Mouse (Mus musculus) liver, postnatal 0 days (tissue): ENCODE data around the gene Phactr2. TPM values are rescaled to one million over a fixed set of nuclear protein-coding genes. Genes with fewer than 3 reads are reported as not detected.
A peak's percentile ranks its signal among the peaks of the same experiment; 100 is the strongest.

Experiments
- ATAC-seq: fragments of 200-750 bp; cut with Nextera tagmentation; 2 replicates; pipeline ENCODE4 v1.8.0; 2017; ENCODE audit warnings: mild to moderate bottlenecking, moderate library complexity
- DNase-seq: peaks from one replicate; pipeline ENCODE4 v3.0.0-alpha.2; 2016
- H3K27ac ChIP-seq: fragments of 300-500 bp; sonication (generic); 2 replicates; pipeline ENCODE4 v1.5.1; 2014; ENCODE audit warnings: antibody characterized with exemption, moderate library complexity, mild to moderate bottlenecking, low read depth
- H3K27me3 ChIP-seq: fragments of 300-500 bp; sonication (generic); 2 replicates; pipeline ENCODE4 v1.6.1; 2014; ENCODE audit warnings: low read length, control low read depth, mixed read lengths; ENCODE audit not compliant: insufficient read depth
- H3K36me3 ChIP-seq: fragments of 300-500 bp; sonication (generic); replicated peaks from 2 replicates; pipeline ENCODE4 v1.6.1; 2014; ENCODE audit warnings: mild to moderate bottlenecking, control low read depth, low read length, moderate library complexity, mixed read lengths; ENCODE audit not compliant: insufficient read depth
- H3K4me1 ChIP-seq: fragments of 300-500 bp; sonication (generic); 2 replicates; pipeline ENCODE4 v1.6.1; 2014; ENCODE audit warnings: antibody characterized with exemption, mild to moderate bottlenecking, control low read depth; ENCODE audit not compliant: insufficient read depth
- H3K4me2 ChIP-seq: fragments of 300-500 bp; sonication (generic); 2 replicates; pipeline ENCODE4 v1.6.1; 2014; ENCODE audit warnings: low read depth, mild to moderate bottlenecking, low read length, moderate library complexity, mixed read lengths
- H3K4me3 ChIP-seq: fragments of 300-500 bp; sonication (generic); 2 replicates; pipeline ENCODE4 v1.5.1; 2014; ENCODE audit warnings: low read depth, low read length
- H3K9ac ChIP-seq: fragments of 300-500 bp; sonication (generic); replicated peaks from 2 replicates; pipeline ENCODE4 v1.6.1; 2014; ENCODE audit warnings: mild to moderate bottlenecking, moderate library complexity
- H3K9me3 ChIP-seq: fragments of 300-500 bp; sonication (generic); 2 replicates; pipeline ENCODE4 v1.6.1; 2016; ENCODE audit warnings: mild to moderate bottlenecking, control low read depth, low read length, mixed read lengths
- CTCF ChIP-seq: sonication (generic); IDR thresholded peaks from 2 replicates; pipeline ENCODE4 v1.5.1; 2016; ENCODE audit warnings: antibody characterized with exemption, low read depth
- EP300 ChIP-seq: IDR thresholded peaks from 2 replicates; pipeline ENCODE4 v1.6.1; 2016; ENCODE audit warnings: antibody characterized with exemption, low read depth, mild to moderate bottlenecking
- WGBS: fragments of 180-500 bp; shearing (Covaris S2); extraction: QIAGEN DNeasy Blood & Tissue Kit; methylation state at CpG from one replicate; pipeline ENCODE4 v1.1.7; 2014; ENCODE audit not compliant: insufficient replicate concordance; 5-methylcytosine and 5-hydroxymethylcytosine counted together
- polyA plus RNA-seq: library from polyadenylated mRNA; unstranded; fragments of >200 nt; fragmentation: Nextera tagmentation; extraction: Ambion mirVana; gene quantifications from 2 replicates; pipeline ENCODE4 v1.2.1, GENCODE M21; 2015

The Phactr2 gene
- polyA plus RNA-seq, 1 experiment from 2014 or later = 4.9 TPM

DNA sequence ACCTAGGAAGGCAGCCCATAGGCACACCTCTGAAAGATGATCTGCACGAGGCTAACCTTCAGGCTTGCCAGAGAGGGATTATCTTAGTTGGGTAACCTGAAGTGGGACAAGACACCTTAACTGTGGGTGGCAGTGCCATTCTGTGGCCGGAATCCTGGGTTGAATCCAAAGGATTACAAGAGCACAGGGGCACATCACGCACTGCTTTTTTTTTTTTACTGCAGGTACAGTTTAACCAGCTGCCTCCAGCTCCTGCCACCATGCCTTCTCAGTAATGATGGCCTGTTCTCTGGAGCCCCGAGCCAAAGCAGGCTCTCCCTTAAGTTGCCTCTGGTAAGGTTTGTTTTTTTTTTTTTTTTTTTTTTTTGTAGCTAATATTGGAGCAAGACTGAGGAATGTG is 33.9 kb downstream of the Phactr2 start:
- ATAC-seq (no peak), DNase-seq (peak; percentile 5)
- Histone ChIP-seq H3K27me3 (no peaks in the 10 kb centered on the region), H3K9ac (no peak overlapping the region), H3K9me3 (no peaks in the 10 kb centered on the region), H3K4me3 (no peak overlapping the region), H3K4me1 (peaks cover 6% of the 10 kb centered on the region; the same call in 1 of the 2 replicates), H3K27ac (no peak overlapping the region), H3K36me3 (no peaks in the 10 kb centered on the region), H3K4me2 (no peak overlapping the region)
- 79% methylated on average over 4 of the region's 4 CpGs for WGBS
- TF ChIP-seq CTCF = no peak
- TF ChIP-seq EP300 = no peak

DNA sequence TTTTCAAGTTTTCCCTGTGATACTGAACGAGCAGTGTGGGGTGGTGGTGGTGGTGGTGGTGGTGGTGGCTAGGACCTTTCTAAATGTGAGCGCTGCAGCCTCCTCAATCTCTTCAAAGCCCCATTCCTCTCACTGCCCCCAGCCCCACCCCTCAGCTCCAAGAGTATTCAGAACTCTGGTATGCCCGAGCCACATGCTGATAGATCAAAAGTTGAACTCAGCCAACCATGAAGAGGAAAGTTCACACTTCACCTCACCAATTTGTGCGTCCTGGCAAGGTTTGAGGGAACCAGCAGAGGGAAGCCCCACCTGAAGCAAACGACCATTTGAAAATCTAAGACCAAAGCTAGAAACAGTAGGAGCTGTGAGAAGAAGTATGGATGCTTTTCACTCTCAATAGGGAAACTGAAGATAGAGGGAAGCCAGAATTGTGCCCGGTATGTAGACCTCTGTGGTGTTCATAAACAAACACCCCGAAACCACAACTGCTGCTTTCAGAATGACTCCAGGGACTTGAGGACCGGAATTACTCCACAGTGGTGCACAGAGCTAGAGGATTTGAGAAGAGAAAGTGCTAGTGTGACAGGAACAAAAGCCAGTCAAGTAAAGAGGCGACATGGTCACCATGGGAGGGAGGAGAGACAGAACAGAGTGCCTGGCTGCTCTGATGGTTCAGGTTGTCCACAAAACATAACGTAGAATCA is 35.9 kb downstream of the Phactr2 start:
- no peaks in the 10 kb centered on the region for H3K27me3 ChIP-seq
- no peaks in the 10 kb centered on the region for H3K36me3 ChIP-seq
- no peak overlapping the region for H3K27ac ChIP-seq
- DNase-seq (peak; percentile 15), ATAC-seq (peak; percentile 47; the same call in 1 of the 2 replicates)
- 50% methylated on average over 10 of the region's 10 CpGs for WGBS
- no peak overlapping the region for H3K4me2 ChIP-seq
- TF ChIP-seq EP300 (no peak), CTCF (no peak)
- H3K4me3 ChIP-seq = no peak overlapping the region
- H3K9me3 ChIP-seq = no peaks in the 10 kb centered on the region
- H3K9ac ChIP-seq = no peak overlapping the region
- no peaks in the 10 kb centered on the region for H3K4me1 ChIP-seq

DNA sequence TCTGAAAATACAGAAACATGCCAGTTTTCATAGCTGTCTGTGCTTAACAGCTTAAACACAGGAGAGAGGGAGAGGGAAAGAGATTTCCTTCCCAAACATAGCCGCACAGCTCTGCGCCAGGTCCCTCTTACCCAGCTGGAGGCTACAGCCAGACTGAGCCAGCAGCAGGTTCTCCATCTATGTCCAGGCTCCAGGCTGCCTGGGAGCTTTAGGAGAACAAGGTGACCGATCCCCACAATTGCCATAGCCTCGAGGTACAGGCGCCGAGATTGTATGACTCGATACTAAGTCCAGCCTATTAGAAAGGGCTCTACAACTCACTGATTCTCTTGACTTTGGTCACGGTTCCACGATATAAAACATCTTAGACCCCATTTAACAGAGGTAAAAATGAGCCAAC is 37.2 kb downstream of the Phactr2 start:
- ATAC-seq (no peak), DNase-seq (no peak)
- TF ChIP-seq CTCF (no peak), EP300 (no peak)
- no peak overlapping the region for H3K9ac ChIP-seq
- WGBS = 76% methylated on average over 9 of the region's 9 CpGs
- H3K27me3 ChIP-seq = no peaks in the 10 kb centered on the region
- H3K27ac ChIP-seq = no peak overlapping the region
- no peak overlapping the region for H3K4me2 ChIP-seq
- no peaks in the 10 kb centered on the region for H3K36me3 ChIP-seq
- H3K4me3 ChIP-seq = no peak overlapping the region
- H3K4me1 ChIP-seq = no peaks in the 10 kb centered on the region
- no peaks in the 10 kb centered on the region for H3K9me3 ChIP-seq

DNA sequence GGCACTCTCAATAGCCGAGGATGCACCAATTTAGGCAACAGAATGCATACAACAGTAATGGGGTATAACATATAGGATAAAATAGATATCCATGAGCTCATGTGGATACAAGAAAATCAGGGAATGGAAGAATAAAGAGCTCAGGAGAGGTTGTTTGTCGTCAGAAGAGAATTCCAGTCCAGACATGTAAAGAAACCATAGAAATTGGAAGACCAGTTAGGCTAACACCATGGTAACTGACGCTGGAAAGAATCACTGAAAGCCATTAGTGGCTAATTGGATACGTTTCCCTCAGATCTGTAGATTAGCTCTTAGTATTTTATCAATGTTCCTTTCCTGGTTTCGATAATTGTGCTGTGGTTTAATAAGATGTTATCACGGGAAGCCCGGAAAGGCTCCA is 41.2 kb downstream of the Phactr2 start:
- H3K4me2 ChIP-seq = no peak overlapping the region
- H3K9me3 ChIP-seq = no peaks in the 10 kb centered on the region
- H3K4me1 ChIP-seq = no peaks in the 10 kb centered on the region
- no peak for DNase-seq
- H3K4me3 ChIP-seq = no peak overlapping the region
- WGBS = 73% methylated on average over 7 of the region's 7 CpGs
- TF ChIP-seq EP300 (no peak), CTCF (no peak)
- no peak overlapping the region for H3K9ac ChIP-seq
- H3K27me3 ChIP-seq = no peaks in the 10 kb centered on the region
- no peaks in the 10 kb centered on the region for H3K36me3 ChIP-seq
- H3K27ac ChIP-seq = no peak overlapping the region
- ATAC-seq = no peak

DNA sequence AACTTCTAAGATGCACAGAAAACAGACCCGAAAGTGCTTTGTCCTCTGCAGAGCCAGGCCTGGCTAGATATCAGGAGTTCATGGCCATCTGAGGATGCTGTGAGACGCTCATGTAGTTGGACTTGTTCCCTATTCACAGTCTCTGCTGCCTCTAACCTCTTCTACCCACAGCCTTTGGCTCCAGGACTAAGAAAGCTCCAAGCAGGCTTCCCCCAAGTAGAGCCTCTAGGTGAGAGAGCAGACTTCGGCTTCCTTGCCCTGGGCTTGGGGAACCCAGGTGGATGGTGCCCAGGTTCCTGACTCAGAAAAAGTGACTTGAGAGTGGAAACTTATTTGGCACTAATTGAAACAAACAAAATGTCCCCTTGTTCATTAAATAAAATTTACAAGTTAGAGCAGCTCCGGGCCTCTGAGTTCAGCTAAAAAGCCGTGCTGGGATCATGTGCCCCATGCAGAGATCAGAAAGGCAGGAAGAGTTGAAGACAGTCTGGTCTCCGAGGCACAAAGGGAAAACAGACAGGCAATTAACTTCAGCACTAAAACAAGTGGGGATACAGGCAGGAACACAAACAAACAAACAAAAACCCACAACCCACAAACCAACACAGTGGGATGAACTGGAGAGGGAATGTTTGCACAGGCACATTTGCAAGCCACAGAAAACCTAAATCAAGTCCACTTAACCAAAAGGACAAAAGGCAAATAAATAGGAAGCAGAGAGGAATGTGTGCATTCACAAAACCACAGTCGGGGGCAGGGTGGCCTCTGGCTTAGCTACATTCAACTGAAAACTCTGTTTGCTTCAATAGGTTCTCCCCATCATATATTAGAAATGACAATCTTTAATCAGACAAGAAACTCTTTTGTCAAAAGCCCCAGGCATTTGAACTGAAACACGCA is 42.3 kb downstream of the Phactr2 start:
- H3K36me3 ChIP-seq = no peaks in the 10 kb centered on the region
- H3K9me3 ChIP-seq = no peaks in the 10 kb centered on the region
- no peak overlapping the region for H3K4me3 ChIP-seq
- H3K4me2 ChIP-seq = no peak overlapping the region
- WGBS = 36% methylated on average over 8 of the region's 8 CpGs
- H3K4me1 ChIP-seq = no peaks in the 10 kb centered on the region
- no peak overlapping the region for H3K9ac ChIP-seq
- H3K27me3 ChIP-seq = no peaks in the 10 kb centered on the region
- no peak for ATAC-seq
- H3K27ac ChIP-seq = no peak overlapping the region
- TF ChIP-seq EP300 = no peak
- no peak for TF ChIP-seq CTCF
- no peak for DNase-seq

DNA sequence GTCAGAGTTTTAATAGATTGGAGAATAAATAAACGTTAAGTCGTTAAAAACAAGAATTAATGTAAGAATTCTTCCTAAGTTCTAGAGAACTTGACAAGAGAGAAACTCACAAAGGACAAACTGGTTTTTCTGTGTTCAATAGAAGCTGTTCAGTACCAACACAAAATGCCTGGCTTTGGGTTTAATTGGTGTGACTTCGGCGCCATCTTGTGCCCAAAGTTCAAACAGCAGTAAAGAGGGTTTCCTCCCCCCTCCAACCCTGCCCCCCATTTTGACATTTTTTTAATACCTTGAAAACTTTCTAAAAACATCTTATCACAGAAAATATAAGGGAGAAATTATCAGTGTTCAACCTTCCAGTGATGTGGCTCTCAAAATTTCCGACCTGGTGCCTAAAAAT is 44.4 kb downstream of the Phactr2 start:
- no peaks in the 10 kb centered on the region for H3K4me1 ChIP-seq
- DNase-seq = peak; percentile 66
- H3K4me2 ChIP-seq = no peak overlapping the region
- no peak overlapping the region for H3K27ac ChIP-seq
- no peaks in the 10 kb centered on the region for H3K9me3 ChIP-seq
- no peak overlapping the region for H3K9ac ChIP-seq
- H3K4me3 ChIP-seq = no peak overlapping the region
- WGBS = 16% methylated on average over 5 of the region's 5 CpGs
- no peaks in the 10 kb centered on the region for H3K36me3 ChIP-seq
- ATAC-seq = no peak
- no peaks in the 10 kb centered on the region for H3K27me3 ChIP-seq
- TF ChIP-seq CTCF = peak; percentile 76
- TF ChIP-seq EP300 = no peak
